Mouse (Mus musculus) gastrocnemius, adult 2 months (tissue): ENCODE data around the gene Zfp442. TPM values are rescaled to one million over a fixed set of nuclear protein-coding genes. Genes with fewer than 3 reads are reported as not detected.
"Not testable (repeated sequence)": the region's sequence is repeated elsewhere in the genome, so short reads cannot be mapped to it uniquely, and the experiment has no call there.

Source experiments
- DNase-seq: peaks from one replicate; pipeline ENCODE4 v3.0.0; 2022
- H3K27ac ChIP-seq: fragments of 200-600 bp; 2 replicates; pipeline ENCODE4 v1.8.1; 2022; ENCODE audit warnings: mild to moderate bottlenecking
- H3K4me3 ChIP-seq: fragments of 200-600 bp; 2 replicates; pipeline ENCODE4 v1.8.1; 2022; ENCODE audit warnings: mild to moderate bottlenecking, moderate library complexity
- CTCF ChIP-seq: fragments of 200-600 bp; IDR thresholded peaks from 2 replicates; pipeline ENCODE4 v1.8.1; 2022; ENCODE audit warnings: antibody characterized with exemption, mild to moderate bottlenecking, moderate library complexity
- intact Hi-C: fragments of 180-260 bp; cut with DNase I; formaldehyde crosslinking; loops from one replicate; pipeline ENCODE4 v1.15.1; 2025
- long read RNA-seq, 2 experiments: library from polyadenylated mRNA; stranded (forward); transcript quantifications; one replicate each; pipeline ENCODE4 v2.0.0; 2021
- total RNA-seq, 2 experiments: library from RNA; stranded (reverse); gene quantifications; 2 replicates each; pipeline ENCODE4 v1.2.3; 2021

Gene Zfp442
- 1 to 10 TPM; 1.7 to 2.3 TPM for total RNA-seq
- long read RNA-seq, experiment 1, partial matches to known transcripts = 0 of 3 reads
- long read RNA-seq, experiment 1, other reads (novel, unspliced or antisense) = 0 of 3 reads
- long read RNA-seq, experiment 2 = 0 reads

DNA sequence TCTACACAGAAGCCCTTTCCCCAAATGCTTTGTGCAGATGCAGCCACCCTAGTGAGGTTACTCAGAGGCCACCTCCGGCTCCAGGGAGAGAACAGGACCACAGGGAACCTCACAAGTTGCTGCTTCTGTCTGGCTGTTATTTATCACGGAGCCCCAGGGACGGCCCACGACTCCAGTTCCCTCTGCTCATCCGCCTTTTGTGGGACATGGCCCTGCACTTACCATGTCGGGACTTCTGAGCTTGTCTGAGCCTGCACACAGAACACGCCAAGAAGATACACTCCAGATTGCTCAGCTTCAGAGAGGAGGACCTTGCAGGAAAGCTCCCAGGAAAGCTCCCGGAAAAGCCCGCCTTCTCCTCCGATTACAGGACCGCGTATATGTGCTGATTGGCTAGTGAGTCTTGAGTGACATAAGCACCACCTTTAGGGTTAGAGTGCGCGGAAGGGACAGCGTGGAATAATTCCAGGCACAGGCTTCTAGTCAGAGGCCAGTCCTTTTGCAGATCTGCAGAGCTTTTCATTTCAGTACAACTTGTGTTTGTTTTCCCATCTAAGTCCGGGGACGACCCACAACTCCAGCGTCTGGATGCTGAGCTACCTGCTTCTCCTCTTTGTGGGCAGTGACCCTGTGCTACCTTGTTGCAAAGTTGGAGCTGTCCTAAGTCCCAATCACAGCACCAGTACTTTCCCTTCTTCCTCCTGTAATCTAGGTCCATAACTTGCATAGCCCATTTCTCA is at the start of gene Zfp442:
TSS of gene Zfp442 (minus strand) at position 307 of the 740 bp plus-strand sequence.
- Histone ChIP-seq H3K4me3 (peak within 1 kb of the TSS; percentile 78), H3K27ac (peak within 1 kb of the TSS; percentile 80)
- intact Hi-C loops = not testable (repeated sequence)
- DNase-seq = peak; percentile 78

DNA sequence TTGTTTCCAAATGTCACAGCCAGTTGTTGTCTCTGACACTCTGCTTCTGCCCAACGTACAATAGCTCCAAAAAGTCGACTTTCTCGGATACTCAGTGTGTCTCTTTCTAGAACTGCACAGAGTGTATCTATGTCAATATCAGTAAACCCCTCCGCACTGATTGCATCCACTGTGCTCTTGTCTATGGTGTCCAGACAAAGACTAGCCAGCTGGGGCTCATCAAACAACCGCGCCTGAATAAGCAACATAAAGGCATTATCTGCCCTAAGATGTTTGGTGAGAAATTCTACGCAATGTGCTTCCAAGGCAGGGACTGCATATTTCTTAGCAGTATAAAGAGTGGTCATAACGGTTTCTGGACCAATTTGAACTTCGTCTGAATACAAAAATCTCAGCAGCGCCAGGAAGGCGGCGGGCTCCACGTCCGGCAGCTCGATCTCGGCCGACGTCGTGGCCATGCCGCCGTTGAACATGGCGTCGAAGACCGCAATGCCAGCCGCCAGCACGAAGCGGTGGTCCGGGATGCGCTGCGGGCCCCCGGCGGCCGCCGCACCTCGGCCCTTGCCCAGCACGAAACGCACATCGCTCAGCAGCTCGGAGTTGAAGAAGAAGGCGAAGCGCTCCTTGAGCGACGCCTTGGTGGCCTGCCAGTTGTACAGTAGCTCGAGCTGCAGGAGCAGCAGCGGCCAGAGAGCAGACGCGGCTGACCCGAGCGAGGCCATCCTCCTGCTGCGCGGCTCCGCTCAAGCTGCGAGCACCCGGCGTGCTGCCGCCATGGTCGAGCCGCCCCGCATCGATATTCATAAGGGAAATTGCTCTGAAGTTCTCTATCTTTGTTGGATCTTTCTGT is 49.1 kb upstream of the Zfp442 start:
- H3K27ac ChIP-seq, H3K4me3 ChIP-seq, intact Hi-C loops, DNase-seq: not testable (repeated sequence)

DNA sequence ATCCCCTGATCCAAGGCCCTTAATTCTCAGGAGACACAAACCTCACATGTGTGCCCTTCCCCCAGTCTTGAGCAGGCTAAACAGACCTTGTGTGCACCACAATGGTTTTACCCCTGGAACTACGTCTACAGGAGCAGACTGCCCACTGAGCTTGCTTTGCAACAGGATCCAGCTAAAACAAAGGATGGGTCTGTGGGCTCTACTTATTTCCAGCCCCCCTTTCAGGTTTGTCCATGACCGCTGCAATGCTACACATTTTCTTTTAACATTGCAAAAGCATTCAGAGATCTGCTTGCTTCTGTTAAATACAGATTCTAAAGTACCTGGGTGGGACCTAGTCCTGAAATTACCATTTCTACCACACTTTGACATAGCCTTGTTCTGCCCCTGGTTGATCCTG is 41.7 kb upstream of the Zfp442 start:
- no peak for TF ChIP-seq CTCF
- intact Hi-C loops = no loop called here
- no peak overlapping the region for H3K27ac ChIP-seq

GRCm38 (mm10) chr2:150484939-150485778 is 33.9 kb upstream of the Zfp442 start, which contains the start of gene Zfp345:
TSS of gene Zfp345 (minus strand) at chr2:150485091.
- H3K27ac ChIP-seq, intact Hi-C loops, DNase-seq: not testable (repeated sequence)
- peak; percentile 35 for TF ChIP-seq CTCF
- H3K4me3 ChIP-seq = peak within 1 kb of the TSS; percentile 7; the same call in 1 of the 2 replicates

More for the DNA sequence above, 41.7 kb upstream of the Zfp442 start:
- H3K4me3 ChIP-seq = no peak overlapping the region
- no peak for DNase-seq

- H3K27ac ChIP-seq, DNase-seq, H3K4me3 ChIP-seq, intact Hi-C loops: not testable (repeated sequence)
Measured at GRCm38 (mm10) chr2:150439084-150439483, 12.2 kb downstream of the Zfp442 start.

DNA sequence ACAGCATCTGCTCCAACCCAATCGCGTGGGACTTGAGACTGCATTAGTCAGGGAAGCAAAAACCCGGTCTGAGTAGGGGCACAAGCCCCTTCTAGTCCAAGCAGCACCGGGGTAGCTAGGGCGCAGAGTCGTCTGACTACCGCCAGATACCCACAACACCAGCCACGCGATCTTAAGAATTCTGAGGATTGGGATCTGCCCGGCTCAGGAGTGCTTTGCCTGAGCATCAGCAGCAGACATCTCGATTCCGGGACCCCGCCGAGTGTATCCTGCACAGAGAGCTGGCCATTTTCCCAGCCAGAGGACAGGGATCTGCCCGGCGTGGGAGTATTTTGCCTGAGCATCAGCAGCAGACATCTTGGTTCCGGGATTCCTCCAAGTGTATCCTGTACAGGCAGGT is 39.1 kb downstream of the Zfp442 start:
- intact Hi-C loops = not testable (repeated sequence)

DNA sequence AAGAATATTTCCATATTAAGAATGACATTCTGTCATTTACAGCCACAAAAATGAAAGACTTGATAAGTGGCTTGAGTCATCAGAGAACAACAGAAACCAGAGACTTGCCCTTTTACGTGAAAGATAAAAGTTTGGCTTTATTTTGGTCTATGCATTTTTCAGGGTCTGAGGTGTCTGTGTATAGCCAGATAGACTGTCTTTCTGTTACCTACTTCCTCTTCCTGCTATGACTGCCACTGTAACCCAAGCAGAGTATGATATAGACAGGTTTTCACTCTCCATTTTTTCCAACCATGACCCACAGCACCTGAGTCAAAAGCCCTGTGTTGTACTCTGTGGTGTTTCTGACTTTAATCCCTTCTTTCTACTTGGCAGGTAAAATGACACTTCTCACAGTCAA is 61.1 kb downstream of the Zfp442 start:
- no peak for TF ChIP-seq CTCF
- H3K27ac ChIP-seq = no peak overlapping the region
- intact Hi-C loops = no loop called here
- DNase-seq = no peak
- H3K4me3 ChIP-seq = no peak overlapping the region

More for the DNA sequence above, 39.1 kb downstream of the Zfp442 start:
- H3K27ac ChIP-seq, DNase-seq, H3K4me3 ChIP-seq: not testable (repeated sequence)

- DNase-seq, H3K27ac ChIP-seq, intact Hi-C loops: not testable (repeated sequence)
- H3K4me3 ChIP-seq = peak overlapping the region; percentile 61
Measured at GRCm38 (mm10) chr2:150385553-150386106, 65.7 kb downstream of the Zfp442 start.

DNA sequence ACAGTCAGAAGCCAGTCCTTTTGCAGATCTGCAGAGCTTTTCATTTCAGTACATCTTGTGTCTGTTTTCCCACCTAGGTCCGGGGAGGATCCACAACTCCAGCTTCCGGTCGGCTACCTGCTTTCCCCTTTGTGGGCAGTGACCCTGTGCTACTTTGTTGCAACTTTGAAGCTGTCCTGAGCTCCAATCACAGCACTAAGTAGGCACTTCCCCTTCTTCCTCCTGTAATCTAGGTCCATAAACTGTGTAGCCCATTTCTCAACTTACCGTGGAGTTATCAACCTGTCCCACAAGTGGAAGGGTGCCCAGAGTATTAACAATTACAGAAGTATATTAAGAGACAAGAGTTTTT is 88.4 kb downstream of the Zfp442 start:
- intact Hi-C loops = no loop called here
- peak overlapping the region; percentile 89 for H3K27ac ChIP-seq
- DNase-seq = no peak

DNA sequence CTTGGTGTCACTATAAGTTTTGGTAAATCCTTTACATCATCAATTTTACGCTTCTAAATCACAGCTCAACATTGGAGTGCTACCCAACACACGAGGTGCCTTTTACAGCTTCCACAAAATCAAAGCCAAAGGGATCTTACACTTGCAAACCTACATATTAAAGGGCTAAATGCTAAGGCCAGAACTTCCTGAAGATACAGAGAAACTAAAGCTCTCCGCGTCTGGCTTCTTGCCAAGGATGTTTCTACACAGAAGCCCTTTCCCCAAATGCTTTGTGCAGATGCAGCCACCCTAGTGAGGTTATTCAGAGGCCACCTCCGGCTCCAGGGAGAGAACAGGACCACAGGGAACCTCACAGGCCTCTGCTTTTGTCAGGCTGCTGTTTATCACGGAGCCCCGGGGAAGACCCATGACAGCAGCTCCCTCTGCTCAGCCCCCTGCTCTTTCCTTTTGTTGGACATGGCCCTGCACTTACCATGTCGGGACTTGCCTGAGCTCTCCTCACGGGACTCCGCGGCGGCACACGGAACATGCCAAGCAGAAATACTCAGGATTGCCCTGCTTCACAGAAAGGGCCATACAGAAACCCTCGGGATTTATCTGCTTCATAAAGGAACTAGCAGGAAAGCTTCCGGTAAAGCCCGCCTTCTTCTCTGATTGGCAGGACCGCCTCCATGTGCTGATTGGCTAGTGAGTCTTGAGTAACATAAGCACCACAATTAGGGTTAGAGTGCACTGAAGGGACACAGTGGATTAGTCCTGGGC is 89.0 kb downstream of the Zfp442 start, which contains the start of gene 3300002I08Rik:
TSS of gene 3300002I08Rik (minus strand) at position 653 of the 765 bp plus-strand sequence.
- H3K4me3 ChIP-seq = peak within 1 kb of the TSS; percentile 88
- peak within 1 kb of the TSS; percentile 89 for H3K27ac ChIP-seq
- intact Hi-C loops = not testable (repeated sequence)
- peak; percentile 87 for DNase-seq

More for the DNA sequence above, 88.4 kb downstream of the Zfp442 start:
- peak overlapping the region; percentile 88 for H3K4me3 ChIP-seq
- no peak for TF ChIP-seq CTCF

Other genes with a start within 250 kb of the Zfp442 start
- gene Zfp937, start 233.4 kb downstream of the Zfp442 start, total RNA-seq = 1 to 10 TPM; 1.4 to 2.0 TPM
- 1 to 10 TPM; 1.9 to 2.2 TPM for gene Gm21994, start 195.9 kb downstream of the Zfp442 start, total RNA-seq
- under 1 TPM in 1 of 2 experiments, not detected in 1; 0.10 TPM for gene Gm14124, start 194.0 kb downstream of the Zfp442 start, total RNA-seq
- 1 to 10 TPM in 1 of 2 experiments, not detected in 1; 1.1 TPM for gene Gm10130, start 127.8 kb downstream of the Zfp442 start, total RNA-seq
- 1 to 10 TPM in 1 of 2 experiments, under 1 TPM in 1; 0.92 to 1.6 TPM for gene 3300002I08Rik, start 88.7 kb downstream of the Zfp442 start, total RNA-seq
- gene Zfp345, start 33.6 kb upstream of the Zfp442 start, total RNA-seq = under 1 TPM in 1 of 2 experiments, not detected in 1; 0.14 TPM
- not detected for gene Cst7, start 118.9 kb upstream of the Zfp442 start, total RNA-seq
- 10 to 100 TPM; 16.8 to 21.4 TPM for gene Apmap, start 157.1 kb upstream of the Zfp442 start, total RNA-seq
- gene Acss1, start 217.0 kb upstream of the Zfp442 start, total RNA-seq = 10 to 100 TPM; 12.9 to 38.7 TPM
- not detected for gene Vsx1, start 237.9 kb upstream of the Zfp442 start, total RNA-seq